Mouse (Mus musculus) kidney, postnatal 0 days (tissue): Measurements from ENCODE around the gene Lmnb2. TPM values are rescaled to one million over a fixed set of nuclear protein-coding genes. Genes with fewer than 3 reads are reported as not detected.

Source experiments
- ATAC-seq: fragments of 200-750 bp; cut with Nextera tagmentation; replicated peaks from 2 replicates; pipeline ENCODE4 v1.8.0; 2017; ENCODE audit warnings: low read depth, moderate number of reproducible peaks, moderate TSS enrichment, moderate library complexity; ENCODE audit not compliant: low FRiP score
- DNase-seq: peaks from one replicate; pipeline ENCODE4 v3.0.0-alpha.2; 2016; ENCODE audit warnings: low spot score
- H3K27ac ChIP-seq: fragments of 300-500 bp; sonication (generic); 2 replicates; pipeline ENCODE4 v1.5.1; 2014; ENCODE audit warnings: mild to moderate bottlenecking
- H3K27me3 ChIP-seq: fragments of 300-500 bp; sonication (generic); 2 replicates; pipeline ENCODE4 v1.6.1; 2014; ENCODE audit warnings: low read length, mixed read lengths; ENCODE audit not compliant: insufficient read depth
- H3K36me3 ChIP-seq: fragments of 300-500 bp; sonication (generic); 2 replicates; pipeline ENCODE4 v1.6.1; 2014; ENCODE audit warnings: low read length, mixed read lengths; ENCODE audit not compliant: insufficient read depth
- H3K4me1 ChIP-seq: fragments of 300-500 bp; sonication (generic); replicated peaks from 2 replicates; pipeline ENCODE4 v1.6.1; 2014; ENCODE audit warnings: antibody characterized with exemption, low read length, mixed read lengths; ENCODE audit not compliant: insufficient read depth
- H3K4me2 ChIP-seq: fragments of 300-500 bp; sonication (generic); 2 replicates; pipeline ENCODE4 v1.6.1; 2014; ENCODE audit warnings: mild to moderate bottlenecking, low read length, moderate library complexity, mixed read lengths
- H3K4me3 ChIP-seq: fragments of 300-500 bp; sonication (generic); replicated peaks from 2 replicates; pipeline ENCODE4 v1.5.1; 2014; ENCODE audit warnings: low read depth, low read length
- H3K9ac ChIP-seq: fragments of 300-500 bp; sonication (generic); 2 replicates; pipeline ENCODE4 v1.6.1; 2014; ENCODE audit warnings: low read depth, low read length
- H3K9me3 ChIP-seq: fragments of 300-500 bp; sonication (generic); replicated peaks from 2 replicates; pipeline ENCODE4 v1.6.1; 2016; ENCODE audit warnings: low read length, inconsistent platforms, mixed read lengths
- CTCF ChIP-seq: IDR thresholded peaks from 2 replicates; pipeline ENCODE4 v1.5.1; 2016; ENCODE audit warnings: antibody characterized with exemption, low read depth, mild to moderate bottlenecking, moderate library complexity
- WGBS: fragments of 180-500 bp; shearing (Covaris S2); extraction: QIAGEN DNeasy Blood & Tissue Kit; methylation state at CpG from one replicate; pipeline ENCODE4 v1.1.7; 2014; 5-methylcytosine and 5-hydroxymethylcytosine counted together
- polyA plus RNA-seq: library from polyadenylated mRNA; unstranded; fragments of >200 nt; fragmentation: Nextera tagmentation; extraction: Ambion mirVana; gene quantifications from 2 replicates; pipeline ENCODE4 v1.2.1, GENCODE M21; 2015

Lmnb2 gene
- polyA plus RNA-seq, result 21.9 and 26.0 TPM in 2 replicates

DNA sequence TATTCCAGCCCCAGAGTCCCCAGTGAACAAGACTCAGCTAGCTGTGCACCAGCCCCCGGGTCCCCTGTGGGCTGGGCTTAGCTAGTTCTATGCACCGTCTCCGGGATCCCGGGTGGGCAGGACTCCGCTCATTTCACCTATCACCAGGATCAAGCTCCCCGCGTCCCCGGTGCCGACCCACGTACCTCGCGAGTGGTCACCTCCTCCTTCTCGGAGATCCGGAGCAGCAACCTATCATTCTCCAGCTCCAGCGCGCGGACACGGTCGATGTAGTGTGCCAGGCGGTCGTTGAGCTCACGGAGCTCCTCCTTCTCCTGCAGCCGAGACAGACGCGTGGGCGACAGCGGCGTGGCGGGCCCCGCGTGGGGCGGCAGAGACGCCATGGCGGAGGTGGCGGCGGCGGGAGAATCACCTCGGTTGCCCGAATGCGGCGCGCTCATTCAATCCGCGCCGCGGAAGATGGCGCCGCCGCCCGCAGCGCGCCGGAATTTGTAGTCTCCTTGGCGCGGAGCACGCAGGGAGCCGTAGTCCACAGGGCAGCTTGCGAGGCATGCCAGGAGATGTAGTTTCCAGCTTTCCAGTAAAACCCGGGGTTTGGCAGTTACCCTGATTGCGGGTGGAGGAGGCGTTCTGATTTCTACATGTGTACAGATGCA is at the start of gene Lmnb2:
Gene Lmnb2 (minus strand): TSS at position 467 of the 656 bp plus-strand sequence.
- Histone ChIP-seq H3K27me3 (no peaks in the 10 kb centered on the region), H3K36me3 (0 out of 2 replicates have a peak, but pooled peaks cover 5% of the 10 kb centered on the region), H3K9me3 (no peaks in the 10 kb centered on the region), H3K4me1 (0 out of 2 replicates have a peak, but pooled peaks cover 11% of the 10 kb centered on the region), H3K4me2 (peak within 1 kb of the TSS; percentile 93), H3K9ac (peak within 1 kb of the TSS; percentile 72), H3K4me3 (peak within 1 kb of the TSS; percentile 87), H3K27ac (peak within 1 kb of the TSS; percentile 80)
- TF ChIP-seq CTCF, result no peak
- ATAC-seq (no peak), DNase-seq (peak; percentile 83)
- under 1% methylated on average over 61 of the region's 61 CpGs for WGBS

DNA sequence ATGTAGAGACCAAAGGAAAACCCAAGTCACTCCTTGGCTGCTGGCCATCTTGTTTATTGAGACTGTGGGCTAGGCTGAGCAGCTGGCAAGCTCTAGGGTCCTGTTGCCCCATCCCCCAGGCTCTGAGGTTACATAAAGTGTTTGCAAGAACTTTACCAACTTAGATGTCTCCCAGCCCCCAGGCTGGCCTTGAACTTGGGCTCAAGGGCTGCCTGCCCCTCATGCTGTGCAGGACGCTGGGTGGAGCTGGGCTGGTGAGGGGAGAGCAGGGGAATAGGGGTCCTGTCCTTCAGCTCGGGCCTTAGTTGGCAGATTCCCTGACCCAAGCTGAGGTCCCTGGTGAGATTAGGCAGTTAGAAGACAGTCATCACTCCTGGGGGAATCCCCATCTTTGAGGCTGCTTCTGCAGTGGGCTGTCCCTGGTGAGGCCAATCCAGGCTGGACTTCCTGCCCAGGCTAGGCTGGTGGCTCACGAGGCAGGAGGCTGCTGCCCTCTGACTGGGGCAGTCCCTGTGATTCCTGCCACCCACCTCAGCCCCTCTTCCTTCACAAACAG is 49.1 kb upstream of the Lmnb2 start:
- no peak for ATAC-seq
- no peak overlapping the region for H3K4me2 ChIP-seq
- DNase-seq, result no peak
- no peak overlapping the region for H3K4me3 ChIP-seq
- H3K36me3 ChIP-seq, result no peaks in the 10 kb centered on the region
- no peaks in the 10 kb centered on the region for H3K9me3 ChIP-seq
- H3K27ac ChIP-seq, result no peak overlapping the region
- TF ChIP-seq CTCF, result no peak
- 58% methylated on average over 3 of the region's 3 CpGs for WGBS
- H3K27me3 ChIP-seq, result no peaks in the 10 kb centered on the region
- H3K9ac ChIP-seq, result no peak overlapping the region
- H3K4me1 ChIP-seq, result peaks cover 18% of the 10 kb centered on the region

DNA sequence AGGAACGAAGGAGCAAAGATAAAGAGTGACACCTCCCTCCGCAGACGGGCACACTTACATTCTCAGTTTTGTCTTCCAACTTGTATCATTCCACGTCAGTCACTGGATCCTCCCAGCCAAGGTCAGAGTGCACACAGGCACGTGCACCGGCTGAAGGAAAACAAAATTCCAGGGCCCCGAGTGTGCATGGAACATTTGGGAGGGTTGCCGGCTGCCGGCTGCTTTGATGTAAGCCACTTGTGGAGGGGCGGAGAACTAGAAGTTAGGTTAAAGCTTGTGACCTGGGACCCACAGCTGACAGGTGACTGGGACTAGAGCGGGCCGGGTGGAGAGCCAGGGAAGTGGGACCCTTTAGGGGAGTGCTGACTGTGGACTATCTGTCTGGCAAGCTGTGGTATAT is 48.3 kb upstream of the Lmnb2 start:
- H3K4me1 ChIP-seq, result peaks cover 11% of the 10 kb centered on the region; the same call in 1 of the 2 replicates
- DNase-seq (no peak), ATAC-seq (no peak)

GRCm38 (mm10) chr10:80963031-80963975 is 45.3 kb upstream of the Lmnb2 start:
- TF ChIP-seq CTCF, result no peak
- Histone ChIP-seq H3K27ac (no peak overlapping the region), H3K4me1 (peaks cover 11% of the 10 kb centered on the region; the same call in 1 of the 2 replicates), H3K36me3 (no peaks in the 10 kb centered on the region), H3K4me3 (no peak overlapping the region), H3K27me3 (no peaks in the 10 kb centered on the region), H3K9me3 (no peaks in the 10 kb centered on the region), H3K9ac (no peak overlapping the region; the same call in 1 of the 2 replicates), H3K4me2 (no peak overlapping the region)
- 39% methylated on average over 12 of the region's 12 CpGs for WGBS
- ATAC-seq (no peak), DNase-seq (no peak)

More for the DNA sequence above, 48.3 kb upstream of the Lmnb2 start:
- H3K9ac ChIP-seq, result no peak overlapping the region
- 27% methylated on average over 12 of the region's 12 CpGs for WGBS
- no peak overlapping the region for H3K27ac ChIP-seq
- H3K4me3 ChIP-seq, result no peak overlapping the region
- no peaks in the 10 kb centered on the region for H3K27me3 ChIP-seq
- no peaks in the 10 kb centered on the region for H3K36me3 ChIP-seq
- no peaks in the 10 kb centered on the region for H3K9me3 ChIP-seq
- TF ChIP-seq CTCF, result no peak
- no peak overlapping the region for H3K4me2 ChIP-seq

DNA sequence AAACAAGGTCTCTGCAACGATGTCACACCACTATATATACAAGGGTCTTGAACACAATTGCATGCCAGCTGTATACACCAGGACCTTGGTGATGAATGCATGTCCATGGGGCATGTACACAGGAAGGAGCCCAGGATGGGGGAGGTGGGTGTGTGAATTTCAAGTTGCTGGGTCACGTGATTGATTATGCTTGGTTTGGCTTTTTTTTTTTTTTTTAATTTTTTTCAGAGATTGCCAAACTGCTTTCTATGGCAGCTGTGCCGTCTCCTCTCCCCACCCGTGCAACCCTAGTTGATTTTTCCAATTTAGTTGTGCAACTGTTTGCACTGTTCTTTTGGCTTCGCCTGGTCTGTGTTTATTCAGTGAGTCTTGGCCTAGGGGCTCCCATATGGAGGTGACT is 44.5 kb upstream of the Lmnb2 start:
- ATAC-seq (no peak), DNase-seq (no peak)
- H3K4me1 ChIP-seq, result peaks cover 11% of the 10 kb centered on the region; the same call in 1 of the 2 replicates

GRCm38 (mm10) chr10:80962051-80962472 is 44.0 kb upstream of the Lmnb2 start:
- H3K9ac ChIP-seq, result no peak overlapping the region
- no peaks in the 10 kb centered on the region for H3K27me3 ChIP-seq
- TF ChIP-seq CTCF, result no peak
- H3K27ac ChIP-seq, result peak overlapping the region; percentile 61; the same call in 1 of the 2 replicates
- 0 out of 2 replicates have a peak, but pooled peaks have one; percentile 23 for ATAC-seq
- H3K36me3 ChIP-seq, result no peaks in the 10 kb centered on the region
- H3K4me1 ChIP-seq, result peaks cover 7% of the 10 kb centered on the region; the same call in 1 of the 2 replicates
- no peak for DNase-seq
- no peak overlapping the region for H3K4me3 ChIP-seq
- no peak overlapping the region for H3K4me2 ChIP-seq
- WGBS, result 48% methylated on average over 10 of the region's 10 CpGs
- H3K9me3 ChIP-seq, result no peaks in the 10 kb centered on the region

More for the DNA sequence above, 44.5 kb upstream of the Lmnb2 start:
- Histone ChIP-seq H3K36me3 (no peaks in the 10 kb centered on the region), H3K4me2 (no peak overlapping the region), H3K9ac (no peak overlapping the region), H3K4me3 (no peak overlapping the region), H3K9me3 (no peaks in the 10 kb centered on the region), H3K27ac (0 out of 2 replicates have a peak overlapping the region, but pooled peaks have one; percentile 61), H3K27me3 (no peaks in the 10 kb centered on the region)
- no peak for TF ChIP-seq CTCF
- WGBS, result 78% methylated on average over 5 of the region's 5 CpGs
